Mouse (Mus musculus) liver, embryonic 14.5 days (tissue): ENCODE measurements at regions not wholly inside any gene's neighbourhood (a gene's known extent, or its start where the extent isn't known, plus 50 kb on each side); places are given as distances from the start of the nearest gene placed in this dataset.

Experiments used
- CTCF ChIP-seq: IDR thresholded peaks from 2 replicates; pipeline ENCODE4 v1.5.1; 2016; ENCODE audit warnings: antibody characterized with exemption, low read depth, control low read depth
- EP300 ChIP-seq: IDR thresholded peaks from 2 replicates; pipeline ENCODE4 v1.6.1; 2016; ENCODE audit warnings: antibody characterized with exemption, low read depth

- TF ChIP-seq CTCF: peak; percentile 32; the same call in 1 of the 2 replicates
- no peak for TF ChIP-seq EP300
These were observed 3624.1 kb downstream of the 9330182O14Rik start for GRCm38 (mm10) chr15:43758256-43758655.
